Mouse (Mus musculus) embryonic fibroblast, embryonic 13.5 days (primary cell): ENCODE results near the gene Phldb2.

Source experiments
- CTCF ChIP-seq: IDR thresholded peaks from 2 replicates; pipeline ENCODE4 v1.5.1; 2011; ENCODE audit warnings: mild to moderate bottlenecking, control low read depth, low read length, moderate library complexity, borderline replicate concordance; ENCODE audit not compliant: insufficient read depth
- POLR2A ChIP-seq: IDR thresholded peaks from 2 replicates; pipeline ENCODE4 v1.6.1; 2011; ENCODE audit warnings: low read depth, mild to moderate bottlenecking, control low read depth, low read length, moderate library complexity

GRCm38 (mm10) chr16:45774813-45775212, 178.6 kb downstream of the Phldb2 start:
- TF ChIP-seq POLR2A = no peak
- no peak for TF ChIP-seq CTCF
